Mouse (Mus musculus): ENCODE measurements around the gene Olfr1281. TPM values are rescaled to one million over a fixed set of nuclear protein-coding genes. Genes with fewer than 3 reads are reported as not detected.

Gene Olfr1281
- not detected in 2 replicates for polyA plus RNA-seq (2021; fragmentation: Nextera tagmentation)
- long read RNA-seq, experiment 1, result 0 reads
- long read RNA-seq, experiment 2, result 0 reads

GRCm38 (mm10) chr2:111326220-111326619, at the start of gene Olfr1281:
Olfr1281 (plus strand) TSS chr2:111326520.

GRCm38 (mm10) chr2:111289836-111290235, 36.5 kb upstream of the Olfr1281 start, which contains the start of gene Olfr1278:
Olfr1278 (plus strand) TSS chr2:111290136.

GRCm38 (mm10) chr2:111300374-111300773, 25.9 kb upstream of the Olfr1281 start, which contains the start of gene Olfr1279:
Olfr1279 (plus strand) TSS chr2:111300635.

GRCm38 (mm10) chr2:111313717-111314116, 12.6 kb upstream of the Olfr1281 start, which contains the start of gene Olfr1280:
Olfr1280 (plus strand) TSS chr2:111314017.

GRCm38 (mm10) chr2:111335976-111336375, 9.7 kb downstream of the Olfr1281 start, which contains the start of gene Olfr1282:
Olfr1282 (minus strand) TSS chr2:111336076.

GRCm38 (mm10) chr2:111366490-111366889, 40.2 kb downstream of the Olfr1281 start, which contains the start of gene Olfr1283:
Olfr1283 (plus strand) TSS chr2:111366790.

GRCm38 (mm10) chr2:111375222-111375621, 48.9 kb downstream of the Olfr1281 start, which contains the start of gene Olfr1284:
Olfr1284 (plus strand) TSS chr2:111375522.

Other genes starting within 250 kb of the Olfr1281 start
- gene Gm13941, start 220.5 kb upstream of the Olfr1281 start, polyA plus RNA-seq (2021; fragmentation: Nextera tagmentation), result not detected in 2 replicates
- gene Gm15130, start 173.6 kb upstream of the Olfr1281 start, polyA plus RNA-seq (2021; fragmentation: Nextera tagmentation), result not detected in 2 replicates
- gene 4930430A15Rik, start 96.9 kb upstream of the Olfr1281 start, polyA plus RNA-seq (2021; fragmentation: Nextera tagmentation), result not detected in 2 replicates
- gene Olfr1275, start 91.2 kb upstream of the Olfr1281 start, polyA plus RNA-seq (2021; fragmentation: Nextera tagmentation), result not detected in 2 replicates
- not detected in 2 replicates for gene Olfr1276, start 72.0 kb upstream of the Olfr1281 start, polyA plus RNA-seq (2021; fragmentation: Nextera tagmentation)
- not detected in 2 replicates for gene Olfr1277, start 52.4 kb upstream of the Olfr1281 start, polyA plus RNA-seq (2021; fragmentation: Nextera tagmentation)
- not detected in 2 replicates for gene Olfr1278, start 36.4 kb upstream of the Olfr1281 start, polyA plus RNA-seq (2021; fragmentation: Nextera tagmentation)
- not detected in 2 replicates for gene Olfr1279, start 25.9 kb upstream of the Olfr1281 start, polyA plus RNA-seq (2021; fragmentation: Nextera tagmentation)
- not detected in 2 replicates for gene Olfr1280, start 12.5 kb upstream of the Olfr1281 start, polyA plus RNA-seq (2021; fragmentation: Nextera tagmentation)
- gene Olfr1282, start 9.6 kb downstream of the Olfr1281 start, polyA plus RNA-seq (2021; fragmentation: Nextera tagmentation), result not detected in 2 replicates
- gene Olfr1283, start 40.3 kb downstream of the Olfr1281 start, polyA plus RNA-seq (2021; fragmentation: Nextera tagmentation), result not detected in 2 replicates
- gene Olfr1284, start 49.0 kb downstream of the Olfr1281 start, polyA plus RNA-seq (2021; fragmentation: Nextera tagmentation), result not detected in 2 replicates
- gene Olfr1286, start 96.6 kb downstream of the Olfr1281 start, polyA plus RNA-seq (2021; fragmentation: Nextera tagmentation), result not detected in 2 replicates
- gene Olfr1287, start 122.6 kb downstream of the Olfr1281 start, polyA plus RNA-seq (2021; fragmentation: Nextera tagmentation), result not detected in 2 replicates
- gene Olfr1288, start 147.6 kb downstream of the Olfr1281 start, polyA plus RNA-seq (2021; fragmentation: Nextera tagmentation), result not detected in 2 replicates
- not detected in 2 replicates for gene Olfr1289, start 154.3 kb downstream of the Olfr1281 start, polyA plus RNA-seq (2021; fragmentation: Nextera tagmentation)
- not detected in 2 replicates for gene Olfr1290, start 167.3 kb downstream of the Olfr1281 start, polyA plus RNA-seq (2021; fragmentation: Nextera tagmentation)
- gene Olfr1291-ps1, start 170.7 kb downstream of the Olfr1281 start, polyA plus RNA-seq (2021; fragmentation: Nextera tagmentation), result not detected in 2 replicates
- not detected in 2 replicates for gene Olfr1293-ps, start 198.7 kb downstream of the Olfr1281 start, polyA plus RNA-seq (2021; fragmentation: Nextera tagmentation)
- gene Olfr1294, start 213.8 kb downstream of the Olfr1281 start, polyA plus RNA-seq (2021; fragmentation: Nextera tagmentation), result not detected in 2 replicates
- gene Olfr1295, start 243.2 kb downstream of the Olfr1281 start, polyA plus RNA-seq (2021; fragmentation: Nextera tagmentation), result not detected in 2 replicates

Data from layer of hippocampus, adult 6 months (tissue).